Mouse (Mus musculus) retina, embryonic 14.5 days (tissue): ENCODE measurements at regions not wholly inside any gene's neighbourhood (a gene's known extent, or its start where the extent isn't known, plus 50 kb on each side); places are given as distances from the start of the nearest gene placed in this dataset.

Experiments used
- DNase-seq: peaks from one replicate; pipeline ENCODE4 v3.0.0-alpha.2; 2015; ENCODE audit warnings: low spot score

GRCm38 (mm10) chr17:80792605-80793004, 64.3 kb upstream of the Map4k3 start:
- DNase-seq: no peak

DNA sequence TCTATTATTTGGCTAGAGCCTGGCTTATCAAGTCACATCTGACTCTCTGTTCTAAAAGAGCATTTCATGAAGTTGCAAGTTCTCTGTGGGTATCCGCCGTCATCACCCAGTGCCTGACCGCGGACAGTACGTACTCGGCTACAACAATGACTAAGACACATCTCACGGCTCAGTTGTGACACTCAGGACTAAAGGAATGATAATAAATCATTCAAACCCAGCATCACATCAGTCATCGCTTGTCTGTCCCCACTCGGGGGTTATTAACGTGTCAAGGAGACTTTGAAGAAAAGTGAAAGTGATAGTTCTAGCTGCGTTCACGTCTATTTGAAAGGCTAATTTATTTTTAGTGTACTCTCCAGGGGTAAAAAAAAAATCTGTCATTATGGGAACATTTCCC, 61.4 kb upstream of the Map4k3 start:
- peak; percentile 16 for DNase-seq

DNA sequence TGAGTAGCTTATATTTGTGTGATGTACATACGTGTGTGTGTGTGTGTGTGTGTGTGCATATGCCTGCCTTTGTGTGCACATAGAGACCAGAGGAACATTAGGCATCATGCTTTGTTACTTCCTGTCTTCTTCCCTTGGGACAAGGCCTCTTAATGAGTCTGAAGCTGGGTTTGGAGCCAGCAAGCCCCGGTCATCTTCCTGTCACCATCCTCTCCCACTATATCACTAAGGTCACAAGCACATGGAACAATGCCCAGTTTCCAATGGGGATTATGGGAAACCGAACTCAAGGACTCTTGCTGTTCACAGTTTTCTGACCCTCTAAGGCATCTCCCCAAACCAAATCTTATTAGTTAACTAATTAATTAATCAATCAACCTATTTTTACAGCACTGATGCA, 60.7 kb upstream of the Map4k3 start:
- no peak for DNase-seq

DNA sequence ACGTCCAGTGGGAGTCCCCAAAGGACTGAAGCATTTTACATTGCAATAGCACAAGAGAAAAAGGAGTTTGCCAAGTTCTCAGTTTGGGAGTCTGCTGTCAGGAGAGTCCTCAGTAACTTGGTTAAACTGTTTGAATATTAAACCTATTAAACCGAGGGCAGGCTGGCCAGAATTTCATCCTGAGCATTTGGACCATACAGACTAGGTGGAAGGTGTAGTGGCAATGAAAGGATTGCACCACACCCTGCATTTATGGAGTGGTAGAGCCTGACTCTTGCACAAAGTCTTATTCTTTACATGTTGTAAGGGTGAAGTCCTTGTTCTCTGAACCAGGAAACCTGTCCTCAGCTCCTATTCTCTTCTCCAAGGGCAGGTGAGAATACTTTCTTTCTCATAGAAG, 58.6 kb upstream of the Map4k3 start:
- no peak for DNase-seq

DNA sequence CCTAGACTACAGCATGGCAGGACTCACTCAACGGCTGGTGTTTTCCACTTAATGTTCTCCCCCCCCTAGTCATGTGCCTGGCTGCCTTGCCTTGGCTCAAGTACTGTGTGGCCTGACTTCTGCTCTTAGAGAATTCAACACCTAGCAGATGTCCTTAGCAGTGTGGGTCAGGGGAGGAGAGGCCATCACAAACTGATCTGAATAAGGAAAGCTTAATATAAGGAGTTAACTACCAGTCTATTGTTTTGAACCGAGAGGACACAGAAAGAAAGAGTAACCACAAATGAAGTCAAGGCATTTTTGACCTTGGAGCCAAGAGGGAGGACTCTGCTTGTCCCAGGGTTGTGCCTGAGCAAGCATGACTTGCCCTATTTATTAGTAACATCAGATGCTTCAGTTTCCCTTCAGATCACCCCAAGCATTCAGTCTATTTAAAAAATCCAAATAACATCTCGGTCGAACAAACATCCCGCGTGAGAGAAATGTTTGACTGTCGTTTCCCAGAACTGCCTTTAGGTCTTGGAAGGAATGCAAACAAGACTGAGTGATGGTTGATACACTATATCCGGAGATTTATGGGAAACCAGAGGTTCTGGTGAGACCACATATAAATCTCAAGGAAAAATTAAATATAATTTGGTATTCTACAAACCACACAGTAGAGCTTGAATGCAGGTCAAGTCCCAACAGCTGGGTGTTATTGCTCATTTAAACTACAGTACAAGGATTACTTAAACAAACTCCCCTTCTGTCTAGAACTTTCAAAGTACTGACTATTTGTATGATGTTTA, 58.0 kb upstream of the Map4k3 start:
- DNase-seq: no peak

GRCm38 (mm10) chr17:80785476-80785875, 57.2 kb upstream of the Map4k3 start:
- no peak for DNase-seq

- DNase-seq: no peak
Measured at GRCm38 (mm10) chr17:80785049-80785448, 56.8 kb upstream of the Map4k3 start.

- DNase-seq: no peak
Measured at GRCm38 (mm10) chr17:80782233-80782632, 53.9 kb upstream of the Map4k3 start.

GRCm38 (mm10) chr17:80781621-80782020, 53.3 kb upstream of the Map4k3 start:
- DNase-seq: no peak

GRCm38 (mm10) chr17:80780303-80780702, 52.0 kb upstream of the Map4k3 start:
- no peak for DNase-seq

DNA sequence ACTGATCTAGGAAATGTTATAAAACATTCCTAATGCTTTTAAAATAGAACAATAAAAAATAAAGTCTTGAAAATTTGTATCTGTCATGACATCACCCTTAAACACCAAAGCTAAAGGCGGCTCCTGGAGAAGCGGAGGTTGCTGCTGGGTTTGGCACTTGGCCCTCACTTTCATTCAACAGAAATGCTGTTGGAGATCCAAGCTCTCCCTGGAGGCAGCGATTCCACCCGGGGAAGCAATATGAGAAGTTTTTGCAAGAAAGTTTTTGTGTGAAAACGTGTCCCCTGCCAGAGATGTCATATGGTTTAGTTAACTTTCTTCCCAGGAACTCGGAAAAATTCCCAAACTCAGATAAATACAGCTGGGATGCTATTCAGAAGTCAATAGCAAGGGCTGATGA, 51.5 kb upstream of the Map4k3 start:
- DNase-seq: no peak
